In the genomic region with DNA sequence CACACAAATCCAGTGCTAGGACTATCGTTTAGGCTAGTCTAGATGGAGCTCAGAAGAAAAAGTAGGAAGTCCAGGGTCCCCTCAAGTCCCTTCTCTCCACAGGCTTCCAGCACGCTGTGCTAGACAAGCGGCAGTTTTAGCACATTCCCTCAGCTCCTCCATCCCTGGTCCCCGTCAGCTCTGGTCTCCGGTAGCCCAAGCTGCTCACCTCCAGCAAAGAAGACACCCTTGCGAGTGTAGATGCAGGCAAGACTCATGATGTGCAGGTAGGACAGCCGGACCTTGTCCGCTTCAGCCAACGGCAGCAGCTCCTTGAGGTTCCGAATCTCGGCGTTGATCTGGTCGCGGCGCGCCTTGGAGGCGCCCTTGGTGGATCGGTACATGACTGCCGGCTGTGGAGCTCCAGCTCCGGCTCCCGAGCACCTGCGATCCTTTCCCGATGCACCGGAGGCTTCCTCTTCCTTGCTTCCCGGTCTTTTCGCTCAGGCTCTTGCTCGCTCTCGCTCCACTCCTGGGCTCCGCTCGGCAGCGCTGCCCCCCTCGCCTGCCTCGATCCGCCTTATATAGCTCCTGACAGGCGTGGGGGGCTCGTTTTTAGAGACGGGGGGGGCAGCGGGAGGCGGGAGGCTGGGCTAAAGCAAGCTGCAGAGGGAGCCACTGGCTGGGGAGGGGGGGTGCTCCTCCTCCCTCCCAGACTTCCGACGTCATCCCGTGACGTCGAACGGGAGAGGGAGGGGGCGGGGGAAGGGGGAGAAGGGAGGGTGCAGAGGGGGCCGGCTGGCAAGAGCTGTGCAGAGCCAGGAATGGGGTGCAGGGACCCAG, we compare ENCODE assay signal across 9 mouse cellular contexts. TPM values are rescaled to one million over a fixed set of nuclear protein-coding genes. Genes with fewer than 3 reads are reported as not detected.
DNase-seq lines count a peak whose midpoint lies in the region; ATAC-seq lines count a peak whose summit lies in the region.
"Had no signal": no experiment of that assay in that cellular context is flagged by ENCODE, and none has a peak within 500 bp of the region (broad histone marks: within the 10 kb centered on the region; RNA-seq: fewer than 3 reads in every experiment).

No protein-coding gene starts in this region.

- H3K36me3 ChIP-seq in forebrain, embryonic 15.5 days, result no peaks in the 10 kb centered on the region

- ATAC-seq in forebrain, embryonic 15.5 days (replicated peaks), result peak; percentile 79

- no peaks in the 10 kb centered on the region for H3K9me3 ChIP-seq in forebrain, embryonic 15.5 days

- 12% methylated on average over 42 of the region's 47 CpGs for WGBS in forebrain, embryonic 15.5 days

- DNase-seq in cerebellum, postnatal 10 days, result peak; percentile 92 to 95
- peak; percentile 76 to 79 for DNase-seq in layer of hippocampus, postnatal 36 days
- peak; percentile 40 for DNase-seq in retina, embryonic 14.5 days (ENCODE audit: low spot score)
- no peak for DNase-seq in gastrocnemius, postnatal 25 days
- no peak for DNase-seq in lung, postnatal 14 days
- no peak for DNase-seq in Muller cell, postnatal 12 days (ENCODE audit: inconsistent ontology term)
- DNase-seq in kidney, postnatal 4 days, result no peak

- peaks cover 44% of the 10 kb centered on the region for H3K4me1 ChIP-seq in forebrain, embryonic 15.5 days

- peak overlapping the region; percentile 49 for H3K4me3 ChIP-seq in forebrain, embryonic 15.5 days

- H3K4me2 ChIP-seq in forebrain, embryonic 15.5 days (replicated peaks), result peak overlapping the region; percentile 77

- H3K9ac ChIP-seq in forebrain, embryonic 15.5 days (replicated peaks), result peak overlapping the region; percentile 51

- H3K27ac ChIP-seq in forebrain, embryonic 15.5 days (replicated peaks), result peak overlapping the region; percentile 57

- H3K27me3 ChIP-seq in forebrain, embryonic 15.5 days, result peaks cover 43% of the 10 kb centered on the region

RNA-seq across cellular contexts. Expression of a gene that starts 0.5 kb away (rescaled TPM):
- polyA plus RNA-seq in forebrain, embryonic 15.5 days (2015; fragmentation: Nextera tagmentation; extraction: Ambion mirVana), result 0.14 and 0.23 TPM in 2 replicates
- 1 to 10 TPM; 4.8 to 6.4 TPM for total RNA-seq in layer of hippocampus, postnatal 36 days (2021)
- not detected for total RNA-seq in gastrocnemius, postnatal 25 days (2021)
- total RNA-seq: hematopoietic stem cell, adult 5-6 weeks had no signal

RNA-seq across cellular contexts. Expression of a gene that starts 27.7 kb away (rescaled TPM):
- polyA plus RNA-seq in forebrain, embryonic 15.5 days (2015; fragmentation: Nextera tagmentation; extraction: Ambion mirVana), result 118 and 119 TPM in 2 replicates
- 10 to 100 TPM; 56.7 to 61.6 TPM for total RNA-seq in layer of hippocampus, postnatal 36 days (2021)
- total RNA-seq in gastrocnemius, postnatal 25 days (2021), result 10 to 100 TPM; 57.6 to 59.6 TPM

RNA-seq across cellular contexts. Expression of a gene that starts 34.0 kb away (rescaled TPM):
- 10.1 and 10.4 TPM in 2 replicates for polyA plus RNA-seq in forebrain, embryonic 15.5 days (2015; fragmentation: Nextera tagmentation; extraction: Ambion mirVana)
- total RNA-seq in layer of hippocampus, postnatal 36 days (2021), result 10 to 100 TPM; 15.2 to 15.3 TPM
- 10 to 100 TPM in 1 of 2 experiments, 1 to 10 TPM in 1; 7.9 to 11.6 TPM for total RNA-seq in gastrocnemius, postnatal 25 days (2021)

RNA-seq across cellular contexts. Expression of a gene that starts 46.7 kb away (rescaled TPM):
- 11.1 and 11.6 TPM in 2 replicates for polyA plus RNA-seq in forebrain, embryonic 15.5 days (2015; fragmentation: Nextera tagmentation; extraction: Ambion mirVana)
- total RNA-seq in layer of hippocampus, postnatal 36 days (2021), result 10 to 100 TPM; 19.5 to 24.4 TPM
- total RNA-seq in gastrocnemius, postnatal 25 days (2021), result 1 to 10 TPM in 1 of 2 experiments, under 1 TPM in 1; 0.87 to 1.2 TPM

RNA-seq across cellular contexts. Expression of a gene that starts 49.0 kb away (rescaled TPM):
- polyA plus RNA-seq in forebrain, embryonic 15.5 days (2015; fragmentation: Nextera tagmentation; extraction: Ambion mirVana), result 51.3 and 54.4 TPM in 2 replicates
- total RNA-seq in layer of hippocampus, postnatal 36 days (2021), result 100 to 1,000 TPM; 110 to 126 TPM
- total RNA-seq in gastrocnemius, postnatal 25 days (2021), result 10 to 100 TPM; 17.9 to 20.1 TPM
- total RNA-seq: hematopoietic stem cell, adult 5-6 weeks had no signal

Comparison
In these comparisons a context has a peak if more than half of its experiments do, and no peak if none do; other contexts are left out.
1. DNase-seq: peak in cerebellum, postnatal 10 days (2 of 2), layer of hippocampus, postnatal 36 days (2 of 2) and retina, embryonic 14.5 days (single experiment); none in gastrocnemius, postnatal 25 days (single experiment), lung, postnatal 14 days (single experiment), Muller cell, postnatal 12 days (single experiment) and kidney, postnatal 4 days (0 of 2).
2. RNA of a gene that starts 0.5 kb away (total RNA-seq): 4.8 to 6.4 TPM in layer of hippocampus, postnatal 36 days; not detected in gastrocnemius, postnatal 25 days; every median in the first group is over 4 times any median in the second.